Mouse (Mus musculus) testis, adult 2 months (tissue): ENCODE data around the gene Lcat.

ENCODE experiments used
- CTCF ChIP-seq: fragments of 200-500 bp; IDR thresholded peaks from 2 replicates; pipeline ENCODE4 v1.5.1; 2012; ENCODE audit warnings: low read depth, mild to moderate bottlenecking, inconsistent platforms, low read length, moderate library complexity; ENCODE audit not compliant: control insufficient read depth, insufficient read depth, insufficient replicate concordance
- POLR2A ChIP-seq: fragments of 200-500 bp; IDR thresholded peaks from 2 replicates; pipeline ENCODE4 v1.6.1; 2012; ENCODE audit warnings: low read depth, mild to moderate bottlenecking, inconsistent platforms, low read length, moderate library complexity; ENCODE audit not compliant: control insufficient read depth

- TF ChIP-seq CTCF (no peak), POLR2A (no peak)
Measured at GRCm38 (mm10) chr8:105949350-105949749, 6.2 kb upstream of the Lcat start.
